Mouse (Mus musculus): ENCODE measurements around the gene Plcb2.

Gene Plcb2

DNA sequence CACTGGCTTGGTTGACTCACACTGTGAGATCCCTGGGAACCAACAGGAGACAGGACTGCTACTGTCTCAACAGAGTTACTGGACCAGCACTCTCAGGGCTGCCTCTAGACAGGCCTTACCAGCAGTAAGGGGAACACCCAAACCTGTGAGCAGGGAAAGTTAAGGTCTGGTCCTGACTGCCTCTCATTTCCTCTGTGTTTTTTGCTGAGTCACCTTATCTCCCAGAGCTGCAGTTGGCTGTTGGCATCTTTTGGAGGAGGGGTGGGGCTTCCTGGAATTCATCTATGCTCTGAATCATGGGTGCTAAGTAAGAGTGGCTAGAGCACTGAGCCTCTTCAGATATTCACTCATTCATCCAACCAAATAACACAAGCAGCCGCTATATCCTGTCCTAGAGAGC, 69.2 kb downstream of the Plcb2 start:
- no peak for DNase-seq (ENCODE audit: low spot score in 2 of 2)

DNA sequence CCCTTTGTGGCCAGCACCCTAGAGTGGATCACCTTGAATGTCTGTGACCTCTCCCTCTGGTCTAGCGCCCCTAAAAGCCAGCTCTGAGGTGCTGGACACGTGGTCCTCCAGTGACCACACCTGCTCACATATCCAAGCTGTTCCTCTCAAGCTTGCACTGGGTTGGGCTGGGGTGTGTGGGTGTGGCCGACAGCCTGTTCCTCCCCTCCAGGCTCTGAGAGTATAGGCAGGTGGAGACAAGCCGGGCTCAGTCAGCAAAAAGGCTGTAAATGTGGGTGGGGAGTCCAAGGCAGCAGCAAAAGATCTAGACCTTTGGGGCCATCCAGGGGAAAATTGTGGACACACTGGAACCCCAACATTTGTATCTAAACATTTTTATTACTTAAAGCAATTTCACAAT, 69.8 kb downstream of the Plcb2 start:
- DNase-seq (ENCODE audit: low spot score in 2 of 2): no peak
